Mouse (Mus musculus): ENCODE data around the gene Adat3. TPM values are rescaled to one million over a fixed set of nuclear protein-coding genes. Genes with fewer than 3 reads are reported as not detected.

The Adat3 gene
- polyA plus RNA-seq, 1 experiment from 2014 or later, result 4.8 TPM

DNA sequence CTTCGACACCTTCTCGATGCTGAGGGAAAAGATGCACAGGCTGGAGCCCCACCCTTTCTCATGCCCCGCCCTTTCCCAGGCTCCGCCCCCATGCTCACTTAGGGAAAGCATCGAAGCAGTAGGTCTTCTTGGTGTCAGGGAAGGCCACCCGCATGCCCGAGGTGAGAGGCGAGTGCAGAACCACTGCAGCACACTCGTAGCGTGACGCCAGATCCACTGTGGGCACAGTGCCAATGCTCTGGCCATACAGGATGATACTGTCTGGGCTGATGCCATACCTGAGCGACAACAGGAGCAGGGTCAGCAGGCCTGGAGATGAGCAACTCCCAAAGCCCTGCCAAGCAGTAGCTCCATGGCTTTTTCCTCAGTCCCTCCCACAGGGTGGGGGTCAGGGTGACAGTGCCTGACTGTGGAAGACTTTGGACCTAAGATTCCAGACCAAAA lies 18.6 kb upstream of the Adat3 start:
- H3K27ac ChIP-seq (replicated peaks), result no peak overlapping the region
- WGBS, result 62% methylated on average over 12 of the region's 12 CpGs

DNA sequence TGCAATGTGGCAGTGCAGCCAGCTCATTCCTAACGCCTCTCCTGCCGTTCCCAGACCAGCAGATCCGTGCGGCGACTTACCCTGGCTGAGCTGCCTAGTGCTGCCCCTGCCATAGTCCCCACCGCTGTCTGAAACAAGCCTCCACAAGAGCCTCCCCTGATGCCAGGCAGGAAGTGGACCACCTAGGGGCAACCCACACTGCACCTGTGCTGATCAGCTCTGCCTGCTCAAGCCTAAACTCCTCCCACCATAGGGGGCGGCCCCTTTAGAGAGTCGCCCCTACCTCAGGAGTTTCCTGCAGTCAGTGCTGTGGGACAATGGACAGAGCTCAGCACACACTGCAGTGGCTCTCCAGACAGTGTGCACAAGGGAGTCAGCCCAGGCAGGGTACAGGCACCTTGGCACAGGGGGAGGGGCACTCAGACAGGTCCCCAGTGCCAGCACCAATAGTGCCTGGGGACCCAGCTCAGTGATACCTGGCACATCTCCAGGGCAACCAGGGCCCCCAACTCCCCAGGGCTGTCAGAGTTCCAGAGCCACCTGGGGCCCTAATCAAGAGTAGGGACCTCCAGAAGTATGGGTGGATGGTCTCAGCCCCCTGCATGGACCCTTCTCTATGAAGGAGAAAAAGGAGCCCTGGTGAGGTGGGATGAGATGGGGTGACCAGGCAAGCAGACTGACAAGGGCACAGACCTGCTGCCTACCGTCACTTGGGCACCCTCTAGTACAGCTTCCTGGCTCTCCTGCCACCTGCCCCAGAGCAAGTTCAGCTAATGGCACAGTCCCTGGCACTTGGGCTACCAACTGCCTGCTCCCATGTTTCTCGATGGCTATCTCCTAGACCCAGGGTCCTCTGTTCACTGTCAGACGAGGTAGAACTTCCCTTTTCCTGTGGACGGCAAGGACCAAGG lies 17.8 kb upstream of the Adat3 start:
- H3K9ac ChIP-seq, result 0 out of 2 replicates have a peak overlapping the region, but pooled peaks have one; percentile 17
- no peak for ATAC-seq (ENCODE audit: low read depth)

More for the DNA sequence above, 18.6 kb upstream of the Adat3 start:
- no peaks in the 10 kb centered on the region for H3K27me3 ChIP-seq
- no peak overlapping the region for H3K9ac ChIP-seq
- peaks cover 47% of the 10 kb centered on the region for H3K36me3 ChIP-seq
- H3K4me1 ChIP-seq (replicated peaks), result peaks cover 40% of the 10 kb centered on the region
- no peak overlapping the region for H3K4me3 ChIP-seq
- ATAC-seq (ENCODE audit: low read depth), result no peak
- no peak overlapping the region for H3K4me2 ChIP-seq
- no peaks in the 10 kb centered on the region for H3K9me3 ChIP-seq

DNA sequence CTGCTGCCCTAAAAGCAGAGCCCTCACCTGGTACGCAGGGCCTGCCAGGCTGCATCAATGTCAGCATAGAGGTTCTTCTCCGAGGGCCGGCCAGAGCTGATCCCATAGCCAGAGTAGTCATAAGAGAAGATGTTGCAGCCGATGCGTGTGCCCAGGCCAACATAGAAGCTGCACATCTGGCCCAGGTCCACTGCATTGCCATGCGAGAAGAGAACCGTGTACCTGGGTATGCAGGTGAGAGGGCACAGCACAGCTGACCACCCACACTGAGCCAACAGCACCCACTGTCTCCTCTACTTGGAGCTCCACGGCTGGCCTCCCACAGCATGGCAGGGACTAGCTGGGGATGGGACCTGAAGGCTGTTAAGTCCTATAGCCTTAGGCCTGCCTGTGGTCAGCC lies 17.1 kb upstream of the Adat3 start:
- peak overlapping the region; percentile 11 for H3K4me2 ChIP-seq
- peaks cover 45% of the 10 kb centered on the region for H3K4me1 ChIP-seq (replicated peaks)
- WGBS, result 93% methylated on average over 8 of the region's 8 CpGs
- no peak for ATAC-seq (ENCODE audit: low read depth)
- H3K36me3 ChIP-seq, result peaks cover 47% of the 10 kb centered on the region
- no peaks in the 10 kb centered on the region for H3K9me3 ChIP-seq
- no peak overlapping the region for H3K4me3 ChIP-seq
- H3K27me3 ChIP-seq, result no peaks in the 10 kb centered on the region
- H3K27ac ChIP-seq (replicated peaks), result no peak overlapping the region
- 0 out of 2 replicates have a peak overlapping the region, but pooled peaks have one; percentile 17 for H3K9ac ChIP-seq

More for the DNA sequence above, 17.8 kb upstream of the Adat3 start:
- peaks cover 47% of the 10 kb centered on the region for H3K36me3 ChIP-seq
- no peak overlapping the region for H3K4me3 ChIP-seq
- H3K9me3 ChIP-seq, result no peaks in the 10 kb centered on the region
- 77% methylated on average over 12 of the region's 12 CpGs for WGBS
- no peak overlapping the region for H3K27ac ChIP-seq (replicated peaks)
- peaks cover 45% of the 10 kb centered on the region for H3K4me1 ChIP-seq (replicated peaks)
- no peaks in the 10 kb centered on the region for H3K27me3 ChIP-seq
- H3K4me2 ChIP-seq, result peak overlapping the region; percentile 11

DNA sequence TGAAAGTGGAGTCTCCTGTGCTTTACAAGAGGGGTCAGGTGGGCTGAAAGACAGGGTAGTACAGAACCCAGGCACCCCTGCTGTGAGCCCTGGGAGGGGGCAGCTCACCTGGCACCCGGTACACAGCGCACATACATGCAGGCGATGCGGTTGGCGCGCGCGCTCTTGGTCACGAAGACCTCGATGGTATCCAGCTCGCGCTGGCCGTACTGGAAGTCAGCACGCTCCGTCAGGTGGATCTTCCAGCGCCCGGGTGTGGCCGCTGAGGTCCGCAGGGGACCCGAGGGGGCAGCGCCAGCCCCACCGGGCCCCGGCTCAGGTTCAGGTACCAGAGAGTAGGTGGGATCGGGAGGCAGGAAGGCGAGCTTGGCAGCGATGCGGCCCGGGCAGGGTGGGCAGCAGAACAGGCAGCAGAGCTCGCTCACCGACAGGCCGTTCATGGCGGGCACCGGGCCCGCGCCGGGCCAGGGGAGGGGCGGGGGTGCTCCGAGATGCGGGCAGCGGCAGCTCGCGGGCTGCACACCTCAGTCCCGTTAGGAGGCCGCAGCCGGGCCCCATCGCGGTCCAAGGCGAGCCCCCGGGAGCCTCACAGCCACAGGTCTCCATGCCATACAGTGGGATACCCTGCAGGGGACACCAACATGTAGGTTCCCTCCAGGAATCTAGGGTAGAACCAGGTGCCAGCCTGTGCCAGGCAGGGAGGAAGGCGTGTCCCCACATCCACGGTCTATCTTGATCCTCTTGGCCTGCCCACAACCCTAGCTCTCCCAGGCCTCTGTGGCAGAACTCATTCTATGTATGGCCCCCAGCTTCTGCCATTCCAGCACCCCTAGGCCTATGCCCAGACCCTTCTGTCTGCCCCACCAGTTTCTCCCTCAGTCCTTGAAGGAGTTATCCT lies 16.0 kb upstream of the Adat3 start:
- no peak for ATAC-seq (ENCODE audit: low read depth)
- Histone ChIP-seq H3K36me3 (peaks cover 40% of the 10 kb centered on the region), H3K4me1 (replicated peaks) (peaks cover 45% of the 10 kb centered on the region), H3K9ac (peak overlapping the region; percentile 34), H3K9me3 (no peaks in the 10 kb centered on the region), H3K27me3 (no peaks in the 10 kb centered on the region), H3K4me3 (peak overlapping the region; percentile 4; the same call in 1 of the 2 replicates), H3K4me2 (peak overlapping the region; percentile 11), H3K27ac (replicated peaks) (peak overlapping the region; percentile 46)
- WGBS, result 94% methylated on average over 51 of the region's 51 CpGs

DNA sequence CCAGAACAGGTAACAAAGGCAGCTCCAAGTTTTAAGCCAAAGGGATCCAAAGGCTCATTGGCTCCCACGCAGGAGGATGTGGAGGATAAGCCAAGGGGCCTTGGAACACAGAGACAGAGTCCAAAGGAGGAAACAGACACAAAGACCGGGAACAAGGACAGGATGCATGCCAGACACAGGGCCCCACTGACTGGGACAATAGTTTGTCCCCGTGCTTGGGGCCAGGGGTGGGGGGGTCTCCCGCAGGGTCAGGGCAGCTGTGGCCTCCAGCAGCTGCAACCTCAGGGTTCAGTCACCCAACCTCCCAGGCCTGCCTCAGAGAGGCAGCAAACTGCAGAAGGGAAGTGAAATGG lies 15.4 kb upstream of the Adat3 start:
- H3K27ac ChIP-seq (replicated peaks), result peak overlapping the region; percentile 46; the same call in 1 of the 2 replicates
- H3K4me2 ChIP-seq, result peak overlapping the region; percentile 11
- 31% methylated on average over 4 of the region's 4 CpGs for WGBS

DNA sequence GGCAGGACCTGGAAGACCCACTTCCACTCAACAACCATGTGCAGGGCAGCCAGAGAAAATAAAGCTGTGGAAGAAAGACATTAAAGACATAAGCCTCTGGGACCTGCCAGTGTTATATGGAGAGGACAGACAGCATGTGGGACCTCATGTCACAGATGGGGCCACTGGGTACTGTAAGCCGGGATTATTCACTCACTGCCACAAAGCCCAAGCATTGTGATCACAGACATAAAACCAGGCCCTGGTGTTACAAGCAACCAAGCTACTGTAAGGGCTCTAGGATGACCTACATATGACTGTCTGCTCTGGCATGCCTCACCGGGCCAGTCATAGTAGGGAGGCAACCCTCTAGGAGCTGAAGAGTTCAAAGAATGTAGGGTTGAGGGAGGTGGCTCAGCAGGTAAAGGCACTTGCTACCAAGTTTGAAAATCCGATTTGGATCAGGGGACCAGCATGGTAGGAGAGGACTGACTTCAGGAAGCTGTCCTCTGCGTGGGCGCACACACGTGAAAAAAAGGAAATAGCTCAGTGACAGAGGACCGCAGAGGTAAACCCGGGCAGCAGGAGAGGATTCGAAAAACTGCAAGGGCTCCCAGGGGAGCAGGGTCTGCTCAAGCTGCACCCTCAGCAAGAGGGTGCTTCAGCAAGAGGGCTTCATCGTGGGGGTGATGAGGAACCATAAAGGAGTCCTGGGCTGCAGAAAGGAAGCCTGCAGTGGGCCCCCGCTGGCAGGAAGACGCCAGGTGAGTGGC lies 13.4 kb upstream of the Adat3 start:
- Histone ChIP-seq H3K4me3 (peak overlapping the region; percentile 97), H3K36me3 (peaks cover 24% of the 10 kb centered on the region), H3K9ac (peak overlapping the region; percentile 94), H3K4me2 (peak overlapping the region; percentile 99), H3K27ac (replicated peaks) (peak overlapping the region; percentile 61), H3K4me1 (replicated peaks) (peaks cover 45% of the 10 kb centered on the region), H3K9me3 (no peaks in the 10 kb centered on the region), H3K27me3 (no peaks in the 10 kb centered on the region)
- 20% methylated on average over 12 of the region's 12 CpGs for WGBS
- ATAC-seq (ENCODE audit: low read depth), result no peak; the same call in 1 of the 2 replicates

More for the DNA sequence above, 15.4 kb upstream of the Adat3 start:
- no peaks in the 10 kb centered on the region for H3K27me3 ChIP-seq
- H3K9me3 ChIP-seq, result no peaks in the 10 kb centered on the region
- peaks cover 37% of the 10 kb centered on the region for H3K36me3 ChIP-seq
- no peak for ATAC-seq (ENCODE audit: low read depth)
- peak overlapping the region; percentile 27; the same call in 1 of the 2 replicates for H3K9ac ChIP-seq
- no peak overlapping the region for H3K4me3 ChIP-seq
- H3K4me1 ChIP-seq (replicated peaks), result peaks cover 45% of the 10 kb centered on the region

DNA sequence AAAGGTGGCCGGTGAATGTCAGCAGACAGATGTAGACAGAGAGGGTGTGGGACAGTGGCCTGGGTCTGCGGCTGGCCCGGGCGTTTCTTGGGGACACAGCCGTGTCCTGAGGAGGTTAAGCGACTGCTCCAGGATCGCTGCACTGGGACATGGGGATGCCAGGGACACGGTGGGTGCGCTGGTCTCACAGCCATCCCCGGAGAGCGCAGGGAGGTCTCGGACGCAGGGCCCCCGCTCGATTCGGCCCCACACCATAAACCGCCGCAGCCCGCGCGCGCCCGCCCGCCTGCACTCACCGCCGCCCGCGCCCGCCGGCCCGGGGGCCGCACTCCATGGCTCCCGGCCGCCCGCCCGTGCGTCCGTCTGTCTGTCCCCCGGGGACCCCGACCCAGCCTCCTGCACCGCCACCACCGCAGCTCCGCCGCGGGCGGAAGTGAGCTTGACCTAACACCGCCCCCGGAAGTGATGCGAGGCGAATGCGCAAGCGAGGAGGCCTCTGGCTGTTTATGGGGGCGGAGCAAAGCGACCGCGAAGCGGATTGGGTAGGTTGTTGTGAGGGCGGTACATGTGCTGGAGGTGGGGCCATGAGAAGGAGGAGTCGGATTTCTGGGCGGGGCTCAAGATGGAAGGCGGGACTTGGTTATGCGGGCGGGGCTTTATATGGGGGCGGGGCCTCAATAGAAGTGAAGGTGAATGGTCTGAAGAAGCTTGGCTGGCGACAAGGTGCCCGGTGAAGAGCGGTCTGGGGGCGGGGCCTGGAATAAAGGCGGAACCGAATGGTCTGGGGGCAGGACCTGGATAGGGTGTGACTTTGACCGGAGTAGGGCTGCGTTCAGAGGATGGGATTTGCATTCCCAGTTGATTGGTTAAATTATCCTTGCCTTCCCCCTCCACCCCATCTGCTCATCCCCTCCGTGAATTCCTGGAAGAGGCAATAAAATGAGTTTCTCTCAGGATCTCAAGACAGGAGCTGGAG lies 12.5 kb upstream of the Adat3 start, which contains the start of gene Abhd17a:
Gene Abhd17a (minus strand): TSS at position 463 of the 976 bp plus-strand sequence.
- Histone ChIP-seq H3K4me1 (replicated peaks) (peaks cover 38% of the 10 kb centered on the region), H3K9ac (peak within 1 kb of the TSS; percentile 94), H3K4me3 (peak within 1 kb of the TSS; percentile 97), H3K4me2 (peak within 1 kb of the TSS; percentile 99), H3K27ac (replicated peaks) (peak within 1 kb of the TSS; percentile 61), H3K36me3 (peaks cover 16% of the 10 kb centered on the region; the same call in 1 of the 2 replicates), H3K27me3 (no peaks in the 10 kb centered on the region), H3K9me3 (no peaks in the 10 kb centered on the region)
- WGBS, result under 1% methylated on average over 62 of the region's 73 CpGs
- peak; percentile 95 for ATAC-seq (ENCODE audit: low read depth)

DNA sequence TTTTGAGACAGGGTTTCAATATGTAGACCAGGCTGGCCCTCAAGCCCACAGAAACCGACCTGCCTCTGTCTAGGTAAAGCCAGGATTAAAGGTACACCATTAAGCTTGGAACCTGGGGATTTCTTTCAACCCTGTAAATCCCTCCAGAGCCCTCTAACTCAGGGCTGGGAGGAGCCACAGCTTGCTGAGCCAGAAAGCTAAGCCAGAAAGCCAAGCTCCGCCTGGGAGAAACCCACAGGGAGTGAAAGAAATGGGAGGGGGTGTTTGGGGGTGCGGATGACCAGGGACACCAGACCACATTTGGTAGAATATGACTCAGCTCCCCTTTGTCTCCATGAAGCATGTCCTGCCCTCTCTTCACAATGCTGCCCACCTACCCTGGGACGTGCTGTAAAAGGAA lies 6.4 kb upstream of the Adat3 start:
- peaks cover 5% of the 10 kb centered on the region; the same call in 1 of the 2 replicates for H3K27me3 ChIP-seq
- H3K36me3 ChIP-seq, result no peaks in the 10 kb centered on the region
- H3K27ac ChIP-seq (replicated peaks), result no peak overlapping the region
- H3K4me3 ChIP-seq, result no peak overlapping the region
- H3K9ac ChIP-seq, result no peak overlapping the region
- 52% methylated on average over 4 of the region's 4 CpGs for WGBS
- H3K4me1 ChIP-seq (replicated peaks), result no peaks in the 10 kb centered on the region
- H3K9me3 ChIP-seq, result no peaks in the 10 kb centered on the region
- ATAC-seq (ENCODE audit: low read depth), result no peak
- no peak overlapping the region for H3K4me2 ChIP-seq

DNA sequence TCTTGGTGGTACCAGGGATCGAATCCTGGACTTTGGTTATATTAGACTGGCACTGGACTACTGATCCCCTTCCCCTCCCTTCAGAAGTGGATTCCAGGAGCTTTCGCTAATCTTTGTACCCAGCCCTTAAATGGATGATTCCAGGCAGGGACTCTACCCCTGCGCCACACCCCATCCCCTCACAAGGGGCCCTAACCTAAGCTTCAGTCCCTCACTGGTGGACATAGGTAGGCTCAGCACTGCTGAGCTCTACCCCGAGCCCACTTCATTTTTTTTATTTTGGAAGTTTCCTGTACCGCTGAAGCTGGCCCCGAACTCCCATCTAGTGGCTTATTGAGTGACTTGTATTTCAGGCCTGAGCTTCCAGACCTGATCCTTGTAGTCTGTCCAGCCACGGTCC lies 684 bp downstream of the Adat3 start:
- Histone ChIP-seq H3K4me2 (peak overlapping the region; percentile 87), H3K36me3 (peaks cover 24% of the 10 kb centered on the region), H3K27me3 (no peaks in the 10 kb centered on the region), H3K9ac (peak overlapping the region; percentile 83), H3K9me3 (no peaks in the 10 kb centered on the region), H3K27ac (replicated peaks) (peak overlapping the region; percentile 90), H3K4me1 (replicated peaks) (peaks cover 24% of the 10 kb centered on the region), H3K4me3 (peak overlapping the region; percentile 72)
- ATAC-seq (ENCODE audit: low read depth), result peak; percentile 34
- 37% methylated on average over 7 of the region's 7 CpGs for WGBS

DNA sequence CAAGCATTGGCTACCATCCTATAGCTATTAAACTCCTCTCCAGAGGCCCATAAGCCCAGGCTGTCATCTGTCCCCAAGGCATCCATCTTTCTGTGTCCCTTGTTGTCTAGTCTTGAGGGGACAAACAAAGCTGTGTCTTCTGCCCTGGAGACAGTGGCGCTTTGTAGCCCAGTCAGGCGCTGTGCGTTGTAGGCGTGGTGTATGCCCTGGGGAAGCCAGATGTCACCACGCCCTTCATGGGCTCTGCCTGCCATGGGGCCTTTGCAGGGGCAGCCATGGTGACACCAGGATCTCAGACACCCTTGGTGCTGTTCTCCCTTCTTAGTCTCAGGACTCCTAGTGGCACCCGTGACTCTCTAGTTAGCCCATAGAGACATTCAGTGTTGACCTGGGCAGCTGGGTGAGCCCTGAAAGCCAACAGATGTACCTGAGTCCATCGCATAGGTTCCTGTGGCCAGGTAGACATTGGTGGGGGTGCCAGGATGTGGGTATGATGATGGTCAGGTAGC lies 1.4 kb downstream of the Adat3 start:
- WGBS, result 80% methylated on average over 7 of the region's 7 CpGs
- peak overlapping the region; percentile 87 for H3K4me2 ChIP-seq
- H3K36me3 ChIP-seq, result peaks cover 31% of the 10 kb centered on the region
- no peak for ATAC-seq (ENCODE audit: low read depth)
- H3K27ac ChIP-seq (replicated peaks), result peak overlapping the region; percentile 90; the same call in 1 of the 2 replicates
- peak overlapping the region; percentile 83 for H3K9ac ChIP-seq
- H3K4me1 ChIP-seq (replicated peaks), result peaks cover 24% of the 10 kb centered on the region
- H3K4me3 ChIP-seq, result peak overlapping the region; percentile 72
- H3K27me3 ChIP-seq, result no peaks in the 10 kb centered on the region
- no peaks in the 10 kb centered on the region for H3K9me3 ChIP-seq

Measured in neural tube, embryonic 13.5 days (tissue).